Mouse (Mus musculus) stomach, postnatal 0 days (tissue): Measurements from ENCODE around the gene Ybx2.

ENCODE experiments used
- CTCF ChIP-seq: IDR thresholded peaks from 2 replicates; pipeline ENCODE4 v1.5.1; 2016; ENCODE audit warnings: antibody characterized with exemption, low read depth, mild to moderate bottlenecking, moderate library complexity
- EP300 ChIP-seq: optimal IDR thresholded peaks from 2 replicates; pipeline ENCODE3; 2016; ENCODE audit warnings: antibody characterized with exemption

DNA sequence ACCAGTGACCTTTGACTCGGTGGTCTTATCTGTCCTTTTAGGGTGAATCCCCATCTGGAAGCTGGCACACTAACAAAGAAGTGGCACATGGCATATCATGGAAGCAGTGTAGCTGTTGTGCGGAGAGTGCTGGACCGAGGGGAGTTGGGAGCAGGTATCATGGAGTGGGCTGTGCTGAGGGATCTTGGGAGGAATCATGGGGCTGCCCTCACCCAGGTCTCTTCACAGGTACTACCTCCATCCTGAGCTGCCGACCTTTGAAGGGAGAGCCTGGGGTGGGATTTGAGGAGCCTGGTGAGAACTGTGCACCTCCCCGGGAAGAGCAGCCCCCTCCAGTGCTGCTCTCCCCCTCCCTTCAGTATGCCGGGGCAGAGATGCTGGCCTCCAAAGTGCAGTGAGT is 23.9 kb upstream of the Ybx2 start:
- TF ChIP-seq CTCF (no peak), EP300 (no peak)
